ENCODE assay signal across 18 mouse cellular contexts in the genomic region with DNA sequence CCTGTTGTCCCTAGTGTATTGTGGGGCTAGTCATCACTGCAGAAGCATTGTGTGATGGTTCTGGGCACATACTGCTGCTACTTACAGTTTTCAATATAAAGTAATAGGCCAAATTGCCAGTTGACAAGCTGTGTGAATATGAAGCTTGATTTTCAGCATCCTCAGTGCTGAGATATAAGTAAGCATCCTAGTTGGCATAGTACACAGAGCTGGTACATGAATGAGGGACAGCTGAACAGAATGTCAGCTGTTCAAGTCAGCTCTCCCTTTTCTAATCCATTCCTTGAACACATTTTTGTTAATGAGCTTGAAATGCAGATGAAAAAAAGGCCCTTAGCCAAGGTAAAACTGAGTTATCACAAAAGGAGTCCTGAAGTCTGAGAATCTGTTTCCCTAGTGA.
"Had no signal": no experiment of that assay in that cellular context is flagged by ENCODE, and none has a peak within 500 bp of the region (broad histone marks: within the 10 kb centered on the region; RNA-seq: fewer than 3 reads in every experiment).

No protein-coding gene starts in this region.

- H3K4me3 ChIP-seq: midbrain, embryonic 10.5 days; midbrain, embryonic 12.5 days; myocyte; neural tube, embryonic 12.5 days had no signal

- DNase-seq: lung, adult 18-20 months; lung, embryonic 14.5 days; lung, postnatal 10 days; lung, postnatal 4 days; midbrain, embryonic 14.5 days; retina, postnatal 1 day; right cerebral cortex, adult 18-20 months; right cerebral cortex, postnatal 25 days; right cerebral cortex, postnatal 4 days; spleen, adult 18-20 months; thymus, adult 18-20 months; thymus, postnatal 14 days; thymus, postnatal 36 days had no signal

- H3K27ac ChIP-seq: midbrain, embryonic 10.5 days; midbrain, embryonic 12.5 days; neural tube, embryonic 12.5 days had no signal

- H3K27me3 ChIP-seq: midbrain, embryonic 12.5 days; neural tube, embryonic 12.5 days had no signal

- H3K4me1 ChIP-seq: midbrain, embryonic 10.5 days; midbrain, embryonic 12.5 days; neural tube, embryonic 12.5 days had no signal

- H3K4me2 ChIP-seq: lung, embryonic 14.5 days; midbrain, embryonic 12.5 days; neural tube, embryonic 12.5 days had no signal

- H3K9me3 ChIP-seq: midbrain, embryonic 10.5 days; midbrain, embryonic 12.5 days; neural tube, embryonic 12.5 days had no signal

- H3K9ac ChIP-seq: lung, embryonic 14.5 days; midbrain, embryonic 12.5 days; neural tube, embryonic 12.5 days had no signal

- ATAC-seq: midbrain, embryonic 16.5 days had no signal

- H3K36me3 ChIP-seq: midbrain, embryonic 10.5 days; midbrain, embryonic 12.5 days; neural tube, embryonic 12.5 days had no signal
